Mouse (Mus musculus) liver, adult 2 months (tissue): ENCODE measurements at regions not wholly inside any gene's neighbourhood (a gene's known extent, or its start where the extent isn't known, plus 50 kb on each side); places are given as distances from the start of the nearest gene placed in this dataset.

Experiments
- DNase-seq: peaks from one replicate; pipeline ENCODE4 v3.0.0-alpha.2; 2011; ENCODE audit warnings: low read depth, low spot score; ENCODE audit errors: extremely low read depth
- H3K27ac ChIP-seq: fragments of 200-500 bp; replicated peaks from 2 replicates; pipeline ENCODE4 v1.5.1; 2012; ENCODE audit warnings: low read depth, mild to moderate bottlenecking, control low read depth, inconsistent platforms, low read length; ENCODE audit not compliant: insufficient read depth
- H3K27me3 ChIP-seq: fragments of 200-500 bp; 2 replicates; pipeline ENCODE4 v1.6.1; 2012; ENCODE audit warnings: mild to moderate bottlenecking, moderate library complexity, low read length, inconsistent platforms; ENCODE audit not compliant: control insufficient read depth, insufficient read depth
- H3K36me3 ChIP-seq: fragments of 200-500 bp; 2 replicates; pipeline ENCODE4 v1.6.1; 2012; ENCODE audit warnings: low read length, inconsistent platforms; ENCODE audit not compliant: control insufficient read depth, insufficient read depth
- H3K4me1 ChIP-seq: fragments of 200-500 bp; 2 replicates; pipeline ENCODE4 v1.6.1; 2011; ENCODE audit warnings: low read length; ENCODE audit not compliant: control insufficient read depth, insufficient read depth
- H3K4me3 ChIP-seq: fragments of 200-500 bp; 2 replicates; pipeline ENCODE4 v1.5.1; 2011; ENCODE audit warnings: low read depth, mild to moderate bottlenecking, control low read depth, low read length, moderate library complexity; ENCODE audit not compliant: insufficient read depth
- H3K79me2 ChIP-seq: fragments of 200-500 bp; 2 replicates; pipeline ENCODE4 v1.6.1; 2012; ENCODE audit warnings: inconsistent platforms, mild to moderate bottlenecking, low read length, moderate library complexity; ENCODE audit not compliant: control insufficient read depth, insufficient read depth
- H3K9ac ChIP-seq: fragments of 200-500 bp; 2 replicates; pipeline ENCODE4 v1.6.1; 2012; ENCODE audit warnings: low read depth, mild to moderate bottlenecking, control low read depth, inconsistent platforms, low read length
- CTCF ChIP-seq: fragments of 200-500 bp; IDR thresholded peaks from 2 replicates; pipeline ENCODE4 v1.5.1; 2011; ENCODE audit warnings: low read depth, low read length, control low read depth
- POLR2A ChIP-seq: fragments of 200-500 bp; IDR thresholded peaks from 2 replicates; pipeline ENCODE4 v1.6.1; 2011; ENCODE audit warnings: low read length, control low read depth; ENCODE audit not compliant: insufficient read depth; ENCODE audit errors: extremely low read depth
- whole genome bisulfite sequencing: fragments of 180-500 bp; shearing (Covaris S2); methylation state at CpG from one replicate; pipeline ENCODE4 v1.1.7; 2018; 5-methylcytosine and 5-hydroxymethylcytosine counted together

DNA sequence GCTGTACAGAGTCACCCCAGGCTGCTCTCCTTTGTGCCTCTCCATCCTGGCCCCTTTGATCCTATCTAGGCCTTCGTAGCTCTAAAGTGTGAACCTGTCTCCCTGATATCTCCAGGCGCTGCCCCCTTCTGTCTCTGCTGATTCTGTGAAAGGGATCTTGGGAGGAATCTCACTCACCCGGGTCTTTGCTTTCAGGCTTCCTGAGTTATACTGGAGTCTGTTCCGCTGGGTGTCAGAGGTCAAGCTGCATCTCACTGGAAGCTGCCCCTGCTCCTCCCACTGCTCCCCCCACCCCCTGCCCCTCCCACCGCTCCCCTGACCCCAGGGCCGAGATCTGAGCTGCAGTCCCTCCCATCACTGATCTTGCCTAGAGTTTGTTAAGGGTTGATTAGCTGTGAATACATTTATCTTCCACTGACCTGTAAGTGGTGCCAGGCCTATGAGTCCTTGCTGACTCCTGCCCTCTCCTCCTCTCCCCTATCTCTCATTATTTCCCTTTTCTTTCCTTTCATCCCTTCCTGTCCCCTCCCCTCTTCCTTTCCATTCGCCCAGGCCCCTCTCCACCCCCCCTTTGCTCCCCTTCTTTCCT, 661.6 kb downstream of the Tbc1d22a start:
- Histone ChIP-seq H3K27ac (no peak overlapping the region), H3K4me3 (no peak overlapping the region), H3K79me2 (no peaks in the 10 kb centered on the region), H3K27me3 (no peaks in the 10 kb centered on the region), H3K9ac (no peak overlapping the region), H3K36me3 (no peaks in the 10 kb centered on the region), H3K4me1 (no peaks in the 10 kb centered on the region)
- TF ChIP-seq POLR2A (no peak), CTCF (no peak)
- DNase-seq = no peak
- 11% methylated on average over 7 of the region's 7 CpGs for WGBS

DNA sequence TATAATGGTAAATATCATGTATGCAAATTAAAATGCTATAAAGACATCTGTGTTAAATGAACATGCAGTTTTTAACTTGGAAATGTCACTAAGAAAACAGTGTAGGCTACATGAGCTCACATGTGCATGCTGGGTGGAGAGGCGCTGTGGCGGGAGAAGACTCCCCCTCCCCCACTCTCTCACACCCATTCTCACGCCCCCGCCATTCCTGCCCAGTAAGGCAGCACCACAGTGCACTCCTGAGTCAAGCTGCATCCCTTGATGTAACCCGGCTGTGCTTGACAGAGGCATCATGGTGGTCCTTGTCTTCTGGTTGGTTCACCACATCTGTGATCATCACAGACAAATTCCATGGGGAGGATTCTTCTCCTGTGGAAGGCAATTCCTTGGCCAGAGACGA, 647.1 kb upstream of the Fam19a5 start:
- WGBS = 62% methylated on average over 6 of the region's 6 CpGs
- TF ChIP-seq POLR2A (no peak), CTCF (no peak)
- Histone ChIP-seq H3K4me3 (no peak overlapping the region), H3K36me3 (no peaks in the 10 kb centered on the region), H3K79me2 (no peaks in the 10 kb centered on the region), H3K27ac (no peak overlapping the region), H3K27me3 (no peaks in the 10 kb centered on the region), H3K9ac (no peak overlapping the region), H3K4me1 (no peaks in the 10 kb centered on the region)
- DNase-seq = no peak

DNA sequence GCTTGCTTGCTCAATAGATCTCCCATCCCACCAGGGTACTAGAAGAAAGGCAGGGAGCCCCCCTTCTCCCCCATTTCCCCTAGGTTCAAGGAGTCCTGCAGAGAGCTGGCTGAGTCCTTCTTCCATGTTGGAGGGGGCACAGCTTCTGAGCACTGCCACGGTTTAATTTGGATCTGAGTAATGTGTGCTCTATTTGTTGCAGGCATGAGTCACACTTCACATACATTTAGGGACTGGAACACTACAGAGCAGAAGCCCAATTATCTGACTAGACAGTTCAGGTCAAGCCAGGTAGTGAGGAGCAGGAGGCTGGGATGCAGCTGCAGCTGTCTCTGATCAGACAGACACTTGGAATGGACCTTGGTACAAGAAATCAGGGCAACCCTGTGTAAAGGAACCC, 644.1 kb upstream of the Fam19a5 start:
- H3K27me3 ChIP-seq = no peaks in the 10 kb centered on the region
- TF ChIP-seq POLR2A (no peak), CTCF (no peak)
- 74% methylated on average over 1 of the region's 1 CpGs for WGBS
- no peak for DNase-seq
- no peaks in the 10 kb centered on the region for H3K79me2 ChIP-seq
- no peaks in the 10 kb centered on the region for H3K4me1 ChIP-seq
- no peak overlapping the region for H3K27ac ChIP-seq
- H3K4me3 ChIP-seq = no peak overlapping the region
- H3K36me3 ChIP-seq = no peaks in the 10 kb centered on the region
- no peak overlapping the region for H3K9ac ChIP-seq

DNA sequence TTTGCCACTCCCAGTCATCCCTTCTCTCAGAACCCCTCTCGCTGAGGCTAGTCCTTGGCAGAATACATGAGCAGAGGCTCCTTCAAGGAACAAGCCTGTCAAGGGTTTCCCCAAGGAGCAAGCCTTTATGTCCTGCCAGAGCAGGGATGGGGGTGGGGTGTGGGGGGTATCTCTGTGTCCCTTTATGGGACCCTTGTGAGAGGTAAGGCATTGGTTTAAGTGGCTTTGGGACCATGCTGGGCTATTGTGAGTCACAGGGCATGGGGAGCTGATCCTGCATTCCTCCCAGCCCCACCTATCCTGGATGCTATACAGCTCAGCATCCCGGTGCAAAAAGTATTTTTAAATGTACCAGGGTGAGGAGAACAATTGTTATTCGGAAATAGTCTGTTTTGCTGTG, 641.1 kb upstream of the Fam19a5 start:
- Histone ChIP-seq H3K36me3 (no peaks in the 10 kb centered on the region), H3K9ac (no peak overlapping the region), H3K4me1 (no peaks in the 10 kb centered on the region), H3K27ac (no peak overlapping the region), H3K4me3 (no peak overlapping the region), H3K27me3 (no peaks in the 10 kb centered on the region), H3K79me2 (no peaks in the 10 kb centered on the region)
- TF ChIP-seq CTCF = no peak
- TF ChIP-seq POLR2A = no peak
- no peak for DNase-seq
- WGBS = 48% methylated on average over 3 of the region's 3 CpGs

DNA sequence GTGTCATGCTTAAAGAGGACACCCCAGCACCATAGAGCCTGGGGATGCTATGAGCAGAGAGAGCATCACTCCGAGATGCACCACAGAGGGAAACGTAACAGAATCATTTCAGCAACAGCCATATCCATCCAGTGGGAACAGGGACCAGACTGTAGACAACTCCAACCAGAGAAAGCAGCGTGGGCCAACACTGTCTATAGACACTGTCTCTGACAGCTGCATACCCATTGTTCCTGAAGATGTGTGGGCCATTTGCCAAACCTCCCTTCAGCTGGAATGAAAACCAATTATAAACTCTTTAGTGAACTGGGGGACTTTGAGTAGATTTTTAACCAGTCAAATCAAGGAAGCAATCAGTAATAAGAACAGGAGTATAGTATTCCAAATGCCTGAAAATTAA, 630.8 kb upstream of the Fam19a5 start:
- H3K36me3 ChIP-seq = no peaks in the 10 kb centered on the region
- H3K9ac ChIP-seq = no peak overlapping the region
- no peak overlapping the region for H3K27ac ChIP-seq
- WGBS = 71% methylated on average over 3 of the region's 3 CpGs
- H3K79me2 ChIP-seq = no peaks in the 10 kb centered on the region
- TF ChIP-seq CTCF = no peak
- no peak for TF ChIP-seq POLR2A
- DNase-seq = no peak
- no peaks in the 10 kb centered on the region for H3K27me3 ChIP-seq
- no peak overlapping the region for H3K4me3 ChIP-seq
- H3K4me1 ChIP-seq = no peaks in the 10 kb centered on the region

DNA sequence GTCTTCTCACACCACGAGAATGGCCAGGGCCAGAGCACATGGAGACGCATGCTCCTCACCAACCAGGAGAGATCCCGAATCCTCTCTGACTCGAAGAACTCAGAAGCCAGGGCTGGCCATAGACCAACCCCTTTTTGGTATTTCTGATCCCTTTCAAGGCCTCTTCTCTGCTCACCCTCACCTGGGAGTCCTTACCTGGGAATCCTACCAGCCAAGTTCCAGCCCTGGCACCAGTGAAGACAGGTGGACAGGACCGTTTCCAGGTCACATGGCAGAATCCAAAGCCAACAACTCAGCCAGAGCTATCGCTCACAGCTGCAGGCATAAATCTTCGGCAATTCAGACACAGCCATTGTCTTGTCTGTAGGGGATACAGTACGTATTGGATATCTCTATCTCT, 626.2 kb upstream of the Fam19a5 start:
- WGBS = 89% methylated on average over 8 of the region's 8 CpGs
- H3K27me3 ChIP-seq = no peaks in the 10 kb centered on the region
- DNase-seq = no peak
- TF ChIP-seq POLR2A (no peak), CTCF (no peak)
- H3K79me2 ChIP-seq = no peaks in the 10 kb centered on the region
- H3K4me3 ChIP-seq = no peak overlapping the region
- H3K4me1 ChIP-seq = no peaks in the 10 kb centered on the region
- H3K9ac ChIP-seq = no peak overlapping the region
- no peaks in the 10 kb centered on the region for H3K36me3 ChIP-seq
- H3K27ac ChIP-seq = no peak overlapping the region
